Mouse (Mus musculus): ENCODE measurements around the gene Ints6.

Ints6 gene

DNA sequence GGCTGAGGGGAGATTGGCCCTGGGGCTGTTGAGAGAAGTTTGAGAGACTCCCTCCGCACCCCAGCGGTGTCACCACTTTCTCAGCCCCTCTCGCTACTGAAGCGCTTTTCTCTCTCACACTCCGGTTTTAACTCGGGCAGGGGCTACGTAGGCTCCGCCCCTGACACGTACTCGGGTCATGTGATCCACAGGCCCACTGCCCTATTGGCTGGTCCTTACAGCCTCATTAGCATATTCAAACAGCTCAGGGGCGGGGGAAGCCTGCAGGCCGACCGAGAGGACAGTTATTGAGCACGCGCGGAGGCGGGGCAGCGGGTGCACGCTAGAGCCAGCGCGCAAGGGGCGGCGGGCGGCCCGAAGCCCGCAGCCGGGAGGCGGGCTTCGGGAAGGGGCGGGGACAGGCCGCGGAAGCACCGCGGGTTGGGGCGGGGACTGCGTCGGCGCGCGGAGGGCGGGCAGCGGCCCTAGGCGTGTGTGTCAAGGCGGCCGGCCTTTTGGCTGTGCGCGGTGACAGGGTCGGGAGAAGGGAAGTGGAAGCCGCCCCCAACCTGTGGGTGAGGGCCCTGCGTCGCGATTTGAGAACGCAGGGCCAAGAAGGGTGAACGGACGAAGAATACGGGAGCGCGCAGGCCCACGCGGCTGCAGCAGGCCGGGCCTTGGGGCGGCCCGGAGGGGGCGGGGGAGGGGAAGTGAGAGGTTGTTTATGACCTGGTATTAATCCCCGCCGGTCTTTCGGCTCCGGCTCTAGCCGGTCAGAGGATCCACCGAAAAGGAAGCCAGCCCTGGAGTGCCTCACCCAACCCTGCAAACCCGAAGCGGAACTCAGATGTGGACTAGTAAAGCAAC is at the start of gene Ints6:
Gene Ints6, minus strand, starts transcription at position 134 of the 846 bp plus-strand sequence.
- peak; percentile 97 for DNase-seq (ENCODE audit: low read depth)

DNA sequence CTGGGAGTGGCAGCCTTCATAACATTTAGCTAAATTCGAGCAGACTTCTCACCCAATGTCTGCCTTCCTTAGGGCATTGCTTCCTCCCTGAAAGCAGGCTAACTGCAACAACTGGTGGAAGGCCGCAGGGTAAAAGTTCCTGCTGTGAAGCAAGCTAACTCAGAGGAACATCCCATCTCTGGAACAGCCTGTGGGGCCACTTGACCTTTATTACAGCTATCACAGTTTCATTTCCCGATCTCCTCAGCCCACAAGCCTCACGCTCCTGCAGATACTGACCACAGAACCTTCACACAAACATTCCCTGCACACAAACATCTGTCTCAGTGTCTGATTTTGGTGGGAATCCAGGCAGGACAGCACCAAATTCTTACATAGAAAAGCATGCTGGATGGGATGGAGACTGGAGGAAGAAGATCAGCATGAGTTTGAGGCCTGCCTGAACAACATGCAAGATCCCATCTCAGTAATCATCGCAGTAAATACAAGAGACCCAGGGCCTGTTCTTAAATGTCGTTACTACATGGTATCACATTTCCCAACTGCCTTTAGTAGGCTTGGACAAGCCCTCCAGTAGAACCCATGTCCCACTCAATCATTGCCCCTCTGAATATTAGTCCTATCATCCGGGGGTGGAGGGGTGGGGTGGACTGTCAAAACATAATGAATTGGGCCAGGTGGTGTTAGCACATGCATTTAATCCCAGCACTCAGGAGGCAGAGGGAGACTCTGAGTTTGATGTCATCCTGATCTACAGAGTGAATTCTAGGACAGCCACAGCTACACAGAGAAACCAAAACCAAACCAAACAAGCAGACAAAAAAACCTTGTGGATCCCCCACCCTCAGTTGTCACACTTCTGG is 47.9 kb upstream of the Ints6 start:
- no peak for DNase-seq (ENCODE audit: low read depth)

DNA sequence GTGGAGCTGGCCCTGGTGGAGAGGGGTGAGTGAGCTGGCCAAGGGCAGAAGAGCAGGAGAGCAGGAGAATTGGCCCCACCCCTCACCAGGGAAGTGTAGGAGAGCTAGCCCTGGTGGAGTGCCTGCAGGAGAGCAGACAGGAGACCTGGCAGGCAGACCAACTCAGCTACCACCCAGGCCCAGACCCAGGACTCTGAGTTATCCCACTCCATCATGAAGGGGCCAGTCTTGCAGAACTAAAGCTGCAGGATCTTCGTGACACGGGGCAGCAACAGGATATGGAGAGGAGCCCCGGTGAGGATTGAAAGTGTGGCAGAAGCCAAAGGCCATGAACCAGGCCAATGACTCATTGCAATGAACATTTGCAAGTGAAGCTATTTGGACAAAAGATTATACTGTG is 46.0 kb upstream of the Ints6 start:
- DNase-seq (ENCODE audit: low read depth): no peak

DNA sequence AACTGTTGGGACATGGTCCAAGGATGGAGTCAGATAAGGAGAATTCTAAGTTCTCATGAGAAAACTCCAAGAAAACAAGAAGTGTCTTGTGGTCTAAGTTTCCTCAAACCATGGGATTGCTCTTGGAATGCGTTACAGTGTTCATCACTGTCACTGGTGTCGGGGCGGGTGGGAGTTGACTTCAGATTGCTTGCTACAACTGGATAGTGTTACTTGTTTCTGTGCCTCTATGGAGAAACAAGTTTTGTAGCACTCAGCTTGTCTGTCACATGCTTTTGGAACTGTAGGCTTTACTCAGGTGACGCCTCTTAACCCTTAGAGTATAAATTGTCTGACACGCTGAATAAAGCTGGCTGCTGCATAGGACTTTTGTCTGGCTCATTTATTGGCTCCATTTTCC is 42.2 kb upstream of the Ints6 start:
- DNase-seq (ENCODE audit: low read depth): no peak

DNA sequence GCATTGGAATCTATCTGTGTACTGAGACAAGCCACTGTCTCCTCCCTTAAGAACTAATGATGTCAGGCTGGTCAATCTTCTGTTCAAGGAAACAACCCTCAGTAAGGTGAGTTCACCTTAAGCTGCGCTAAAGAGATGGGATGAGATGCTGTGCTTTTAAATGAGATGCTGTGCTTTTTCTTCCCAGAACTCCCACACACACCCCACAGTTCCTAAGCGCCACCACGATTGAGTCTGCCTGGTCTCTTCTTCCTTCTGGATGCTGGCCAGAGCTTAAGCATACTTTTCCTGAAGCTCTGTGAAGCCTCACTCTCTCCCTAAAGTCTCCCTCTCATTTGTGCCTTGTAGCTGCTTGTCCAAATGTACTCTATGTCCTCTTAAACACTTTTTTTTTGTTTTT is 39.8 kb upstream of the Ints6 start:
- DNase-seq (ENCODE audit: low read depth): no peak

DNA sequence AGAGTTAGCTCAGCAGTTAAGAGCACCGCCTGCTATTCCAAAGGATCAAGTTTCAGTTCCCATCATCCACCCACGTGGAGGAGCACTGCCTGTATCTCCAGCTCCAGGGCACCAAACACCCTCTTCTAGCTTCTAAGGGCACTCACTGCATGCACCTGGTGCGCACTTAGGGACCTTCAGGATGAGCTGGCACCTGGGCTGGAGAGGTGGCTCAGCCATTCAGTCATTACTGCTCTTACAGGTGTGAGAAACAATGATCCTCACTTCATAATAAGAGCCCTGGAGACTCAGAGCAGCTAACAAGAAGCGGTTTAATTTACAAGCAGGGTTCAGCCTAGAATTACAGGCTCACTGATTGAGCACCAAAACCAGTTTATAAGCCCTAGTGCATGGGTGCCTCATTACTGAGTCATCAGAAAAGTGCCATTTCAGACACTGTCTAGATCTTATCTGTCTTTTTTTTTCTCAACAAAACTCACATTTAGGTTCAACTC is 37.7 kb upstream of the Ints6 start:
- DNase-seq (ENCODE audit: low read depth): no peak

DNA sequence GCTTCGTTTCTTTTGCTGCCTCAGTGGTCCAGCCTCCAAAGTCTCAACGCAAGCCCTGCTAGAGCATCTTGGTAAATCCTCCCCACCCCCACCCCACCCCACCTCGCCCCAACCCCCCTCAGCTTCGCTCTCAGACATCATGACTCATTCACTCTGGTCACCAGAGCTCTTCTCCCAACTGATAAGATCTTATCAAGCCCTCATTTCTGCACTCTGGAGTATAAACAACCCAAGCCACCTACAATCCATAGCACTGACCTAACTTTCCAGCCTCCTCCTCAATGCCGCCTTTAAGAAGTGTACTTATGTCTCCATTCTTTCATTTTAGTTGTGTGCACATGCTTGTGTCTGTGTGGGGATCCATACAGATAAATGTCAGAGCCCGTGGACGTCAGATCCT is 34.8 kb upstream of the Ints6 start:
- DNase-seq (ENCODE audit: low read depth): no peak

DNA sequence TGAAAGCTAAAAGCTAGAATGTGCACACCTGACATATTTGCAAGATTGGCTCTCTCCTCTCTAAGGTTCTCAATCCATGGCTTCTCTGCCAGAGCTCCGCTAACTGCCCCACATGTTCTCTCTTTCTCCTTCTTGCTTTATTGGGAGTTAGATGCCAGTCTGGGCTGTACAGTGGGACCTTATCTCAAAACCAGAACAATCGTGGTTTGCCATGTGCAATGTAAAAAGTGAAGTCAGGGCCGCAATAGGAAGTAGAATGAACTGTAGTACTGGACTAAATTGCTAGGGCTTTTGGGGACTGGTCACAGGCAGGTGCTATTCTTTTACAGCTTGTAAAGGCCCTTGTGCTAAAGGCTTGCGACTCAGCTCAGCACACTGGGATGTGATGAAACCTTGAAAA is 28.3 kb upstream of the Ints6 start:
- DNase-seq (ENCODE audit: low read depth): no peak

DNA sequence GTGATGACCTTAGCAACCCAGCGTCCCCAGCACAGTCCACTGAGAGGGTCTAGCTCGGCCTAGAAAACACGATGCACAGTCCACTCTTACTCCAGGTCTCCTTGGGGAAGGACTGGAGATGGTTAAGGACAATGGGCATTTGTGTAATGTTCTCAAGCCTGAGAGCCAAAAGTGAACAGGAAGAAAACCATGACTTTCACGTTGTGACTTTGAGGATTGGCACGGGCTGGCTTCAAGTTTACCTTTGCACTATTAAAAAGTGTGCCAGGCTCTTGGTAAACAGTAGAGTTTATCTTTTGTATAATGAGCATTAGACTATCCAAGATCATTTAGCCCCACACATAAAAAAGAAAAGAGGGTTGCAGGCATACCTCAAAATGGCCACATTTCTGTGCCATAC is 22.0 kb upstream of the Ints6 start:
- no peak for DNase-seq (ENCODE audit: low read depth)

DNA sequence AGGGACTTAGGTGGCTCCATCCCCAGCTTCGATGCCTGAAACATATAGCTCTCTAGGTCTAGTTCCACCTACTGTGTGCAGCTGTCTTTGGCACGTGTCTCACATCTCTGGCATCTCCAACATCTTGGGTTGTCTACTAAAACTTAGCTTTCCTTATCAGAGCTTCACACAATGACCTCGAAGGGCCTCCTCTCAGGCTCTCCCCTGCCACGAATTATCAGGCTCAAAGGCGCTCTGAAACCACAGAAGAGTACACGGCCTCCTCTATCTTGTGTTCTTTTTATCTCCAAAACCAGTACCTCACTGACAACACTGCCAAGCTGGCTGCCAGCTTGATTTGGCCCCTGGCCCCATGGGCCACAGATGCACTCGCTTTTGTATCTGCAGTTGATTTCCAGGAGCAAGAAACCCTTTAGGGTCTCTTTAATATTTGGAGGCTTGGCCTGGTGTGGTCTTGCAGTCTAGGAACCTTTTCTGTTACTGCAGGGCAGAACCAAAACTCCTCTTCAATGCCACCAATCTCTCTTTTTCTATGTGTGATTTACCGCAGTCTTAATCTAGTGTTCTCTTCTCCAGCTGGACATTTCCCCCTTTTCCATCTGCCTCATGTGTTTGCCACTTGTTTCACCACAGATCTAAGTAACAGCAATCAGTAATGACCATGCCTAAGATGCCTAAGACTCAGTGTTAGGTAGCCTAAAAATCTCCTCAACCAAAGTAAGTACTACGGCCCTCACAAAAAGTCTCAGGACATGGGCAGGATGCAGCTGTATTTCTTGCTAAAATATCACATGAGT is 19.7 kb upstream of the Ints6 start:
- peak; percentile 19 for DNase-seq (ENCODE audit: low read depth)

DNA sequence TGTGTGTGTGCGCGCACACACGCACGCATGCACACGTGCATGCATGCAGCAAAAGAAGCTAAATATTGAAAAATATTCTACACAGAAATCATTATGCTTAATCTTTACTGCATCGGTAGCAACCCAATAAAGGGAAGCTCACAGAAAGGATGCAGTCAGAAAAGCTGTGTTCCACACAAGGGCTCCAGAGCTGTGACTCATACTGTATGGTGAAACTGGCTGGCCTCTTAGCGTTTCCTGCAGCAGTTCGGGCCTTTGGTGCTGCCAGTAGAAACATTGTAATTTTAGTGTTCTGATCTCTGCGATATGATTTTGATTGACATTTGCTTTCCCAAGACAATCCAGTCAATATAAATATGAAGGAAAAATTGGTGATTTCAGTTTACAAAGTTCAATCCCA is 17.1 kb upstream of the Ints6 start:
- DNase-seq (ENCODE audit: low read depth): peak; percentile 8

DNA sequence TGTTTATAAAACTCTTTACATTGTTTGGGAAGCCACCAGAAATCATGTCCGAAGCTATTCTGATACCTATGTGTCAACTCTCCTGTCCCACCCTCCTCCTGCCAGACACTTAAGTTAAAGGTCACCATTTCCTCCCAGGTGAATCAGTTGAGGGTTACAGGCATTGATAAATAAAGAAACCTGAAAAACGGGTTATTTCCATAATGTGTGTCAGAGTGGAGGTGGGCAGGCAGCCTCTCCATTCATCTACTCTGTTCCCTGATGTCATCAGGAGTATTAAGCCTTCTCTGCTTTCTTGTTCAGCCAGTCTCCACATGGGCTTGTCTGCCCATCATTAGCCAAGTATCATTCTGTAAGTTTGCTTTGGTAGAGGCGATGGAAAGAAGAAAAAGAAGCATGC is 14.1 kb upstream of the Ints6 start:
- DNase-seq (ENCODE audit: low read depth): no peak

DNA sequence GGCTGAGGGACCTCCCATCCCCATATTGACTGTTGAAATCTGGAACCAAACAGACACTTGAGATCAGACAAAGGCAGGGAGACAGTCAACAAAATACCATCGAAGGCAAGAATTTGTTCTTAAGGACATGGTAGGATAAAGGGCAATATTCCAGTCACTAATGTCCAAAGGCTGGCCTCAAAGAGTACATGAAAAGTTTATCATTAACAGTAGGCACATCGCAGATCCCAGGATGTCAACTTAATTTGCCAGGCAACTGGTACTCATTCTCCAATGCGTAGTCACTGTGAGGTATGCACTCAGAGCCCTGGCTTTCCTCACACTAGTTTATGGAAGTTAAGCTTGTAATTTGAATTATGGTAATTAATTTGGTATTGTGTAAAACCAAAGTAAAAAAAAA is 13.3 kb upstream of the Ints6 start:
- DNase-seq (ENCODE audit: low read depth): no peak

DNA sequence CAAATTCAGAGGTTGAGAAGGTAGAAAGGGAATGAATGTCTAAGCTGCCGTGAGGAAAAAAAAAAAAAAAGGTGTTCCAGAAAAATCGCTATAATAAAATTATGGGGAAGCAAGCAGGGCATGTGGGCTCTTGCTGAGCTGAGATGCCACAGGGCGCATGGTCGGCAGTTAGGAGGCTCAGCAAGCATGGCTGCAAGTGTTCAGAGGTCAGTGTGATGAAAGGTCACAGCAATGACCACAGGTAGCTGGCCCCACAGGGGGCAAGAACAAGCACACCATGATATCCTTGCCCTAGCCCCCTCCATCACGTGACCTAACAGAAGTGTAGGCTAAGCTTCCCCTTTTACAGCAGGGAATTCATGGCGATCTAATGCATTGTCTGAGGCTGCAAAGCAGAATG is 12.8 kb upstream of the Ints6 start:
- DNase-seq (ENCODE audit: low read depth): no peak

DNA sequence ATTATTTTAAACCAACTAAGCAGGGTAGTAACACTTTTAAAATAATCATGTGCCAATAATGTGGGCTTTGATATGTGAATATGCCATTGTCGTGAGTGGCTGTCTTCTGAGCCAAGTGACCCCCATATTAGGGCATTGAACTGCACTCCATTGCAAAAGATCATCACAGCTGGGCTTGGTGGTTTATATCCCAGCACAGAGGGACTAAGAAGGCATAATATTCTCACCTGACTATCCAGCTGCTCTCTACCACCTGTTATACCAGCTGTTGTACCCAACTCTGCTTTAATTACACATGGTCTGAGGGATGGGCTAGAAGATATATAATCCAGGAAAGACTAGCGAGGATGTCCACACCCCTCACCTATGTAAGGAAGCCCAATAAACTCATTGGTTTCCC is 4.4 kb upstream of the Ints6 start:
- no peak for DNase-seq (ENCODE audit: low read depth)

DNA sequence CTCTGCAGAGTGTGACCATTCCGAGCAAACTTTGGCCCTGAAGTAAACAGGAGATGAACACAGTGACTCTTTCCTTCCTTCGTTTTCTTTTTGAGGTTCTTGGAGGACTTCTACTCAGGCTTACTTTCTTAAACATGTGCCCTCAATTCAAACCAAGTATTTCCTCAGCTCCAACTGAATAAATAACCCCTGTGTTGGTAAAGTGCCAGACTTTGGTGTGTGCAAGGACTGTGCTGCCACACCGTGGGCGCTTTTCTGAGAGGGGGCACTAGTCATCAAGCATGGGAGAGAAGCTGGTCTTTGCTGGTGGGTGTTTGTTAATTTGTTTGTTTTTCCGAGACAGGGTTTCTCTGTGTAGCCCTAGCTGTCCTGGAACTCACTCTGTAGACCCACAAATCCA is 3.4 kb upstream of the Ints6 start:
- no peak for DNase-seq (ENCODE audit: low read depth)

DNA sequence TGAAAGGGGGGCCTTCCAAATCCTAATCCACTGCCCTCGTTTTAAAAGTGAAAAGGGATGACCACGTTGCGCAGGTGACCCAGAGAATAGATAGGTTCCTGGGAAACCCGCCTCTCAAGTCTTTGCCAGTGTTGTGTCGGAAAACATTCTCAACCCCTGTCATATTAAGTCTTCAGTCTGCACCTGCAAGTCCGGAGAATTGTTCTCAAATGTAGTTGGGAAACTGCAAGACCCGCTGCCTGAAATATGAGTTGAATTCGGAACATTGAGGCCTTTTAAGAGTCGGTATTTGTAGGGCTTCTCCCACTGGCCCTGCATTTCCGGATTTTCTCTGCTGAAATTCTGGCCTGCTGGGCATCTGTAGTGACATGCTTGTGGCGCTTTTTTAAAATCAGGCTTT is 974 bp upstream of the Ints6 start:
- no peak for DNase-seq (ENCODE audit: low read depth)

DNA sequence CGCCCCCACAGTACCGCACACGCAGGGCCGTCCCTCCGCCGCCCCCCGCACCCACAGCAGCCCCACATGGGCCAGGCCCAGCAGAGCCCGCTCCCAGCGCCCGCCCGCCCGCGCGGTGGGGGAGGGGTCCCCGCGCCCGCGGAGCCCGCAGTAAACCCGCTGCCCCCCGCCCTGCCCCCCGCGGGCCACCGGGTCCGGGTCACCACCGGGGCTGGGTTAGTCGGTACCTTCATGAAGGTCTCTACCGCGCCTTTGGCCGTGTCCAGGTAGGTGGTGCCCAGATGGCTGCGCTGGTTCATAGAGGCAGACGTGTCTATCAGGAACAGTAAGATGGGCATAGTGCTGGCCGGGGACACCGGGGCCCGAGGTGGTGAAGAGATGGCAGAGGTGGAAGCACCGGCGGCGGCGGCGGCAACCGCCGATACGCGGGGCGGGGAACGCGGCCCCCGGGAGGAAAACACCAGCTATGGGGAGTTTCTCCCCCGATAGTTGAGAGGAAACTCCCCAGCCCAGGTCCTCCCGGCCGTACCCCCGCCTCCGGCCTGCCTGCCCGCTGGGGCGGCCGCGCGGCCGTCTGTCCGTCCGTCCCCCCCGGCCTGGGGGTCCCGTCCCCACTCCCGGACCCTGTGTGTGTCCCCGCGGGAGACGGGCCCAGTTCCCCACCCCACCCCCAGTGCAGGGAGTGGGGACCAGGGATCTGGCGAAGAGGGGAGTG is 491 bp downstream of the Ints6 start:
- DNase-seq (ENCODE audit: low read depth): no peak

DNA sequence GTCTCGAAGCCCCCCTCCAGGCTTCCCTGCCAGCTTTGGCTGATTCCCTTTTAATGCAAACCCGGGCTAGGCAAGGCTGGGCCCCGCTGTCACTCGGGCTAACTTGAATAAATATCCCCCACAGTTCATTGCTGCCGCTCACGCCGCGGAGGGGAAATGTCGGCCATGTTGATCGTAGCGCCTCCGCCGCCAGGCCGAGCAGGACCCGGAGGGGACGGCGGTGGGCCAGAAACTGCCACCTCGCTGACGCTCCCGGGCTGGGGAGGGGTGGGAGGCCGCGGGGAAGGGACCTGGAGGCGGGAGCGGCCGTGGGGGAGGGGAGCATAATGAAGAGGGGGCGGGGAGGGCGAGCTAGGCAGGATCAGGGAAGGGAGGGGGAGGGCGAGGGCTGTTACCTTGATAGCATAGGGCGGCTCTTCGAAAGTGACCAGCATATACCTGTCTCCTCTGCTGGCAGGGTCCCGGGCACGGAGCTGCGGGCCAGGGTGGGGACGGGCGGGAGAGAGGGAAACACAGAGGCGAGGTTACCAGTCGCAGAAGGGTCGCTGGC is 1.1 kb downstream of the Ints6 start:
- DNase-seq (ENCODE audit: low read depth): no peak

DNA sequence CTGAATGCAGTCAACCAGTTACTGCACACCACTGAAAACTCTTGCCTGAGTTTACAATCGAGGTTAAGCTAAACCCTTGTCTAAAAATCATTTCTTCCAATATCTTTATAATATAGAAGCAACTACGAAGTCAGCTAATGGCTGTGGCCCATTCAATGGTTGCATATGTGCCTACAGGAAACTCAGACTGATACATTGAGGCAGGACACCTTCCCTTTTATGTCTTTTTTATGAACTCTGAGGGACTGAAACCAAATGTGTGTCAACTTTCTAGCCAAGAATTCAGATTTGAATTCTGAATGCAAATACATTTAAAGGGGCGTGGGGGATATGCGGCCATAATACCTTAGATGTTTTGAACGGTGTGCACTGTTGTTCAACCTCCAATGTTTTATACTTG is 2.3 kb downstream of the Ints6 start:
- no peak for DNase-seq (ENCODE audit: low read depth)

DNA sequence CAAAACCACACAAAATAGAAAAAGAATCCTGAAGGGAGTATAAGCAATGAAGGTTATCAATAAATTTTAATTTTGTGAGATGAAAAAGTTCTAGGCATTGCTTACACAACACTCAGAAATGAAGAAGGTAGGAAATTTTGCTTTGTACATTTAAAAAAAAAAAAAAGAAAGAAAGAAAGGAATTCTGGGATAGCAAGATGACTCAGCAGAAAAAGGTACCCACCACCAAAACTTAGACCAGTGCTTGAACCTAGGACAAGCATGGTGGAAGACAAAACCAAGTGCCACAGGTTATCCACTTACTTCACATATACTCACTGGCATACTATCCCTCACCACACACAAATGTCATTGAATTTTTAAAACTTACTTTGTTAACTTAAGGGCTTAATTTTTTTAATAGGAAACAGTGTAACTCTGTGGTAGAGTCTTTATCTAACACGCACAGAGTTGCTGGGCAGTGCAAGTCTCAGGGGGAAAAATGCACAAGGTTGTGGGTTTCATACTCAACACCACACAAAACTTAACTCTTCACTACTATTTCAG is 5.8 kb downstream of the Ints6 start:
- DNase-seq (ENCODE audit: low read depth): no peak

All from c-Kit-positive CD71-negative TER-119-negative erythroid progenitor cells, embryonic 14.5 days (primary cell).